Mouse (Mus musculus) gonadal fat pad, adult 2 months (tissue): ENCODE results near the gene Dgki. TPM values are rescaled to one million over a fixed set of nuclear protein-coding genes. Genes with fewer than 3 reads are reported as not detected.

ENCODE experiments used
- DNase-seq: peaks from one replicate; pipeline ENCODE4 v3.0.0-alpha.2; 2012; ENCODE audit warnings: low read depth
- polyA plus RNA-seq: library from polyadenylated mRNA; depleted of rRNA; stranded (reverse); fragments of >200 nt; gene quantifications from 2 replicates; pipeline ENCODE4 v1.2.3, GENCODE M21; 2012

Gene Dgki
- polyA plus RNA-seq, 1 experiment: 3.4 TPM

GRCm38 (mm10) chr6:36926455-36926854 lies 373.5 kb downstream of the Dgki start:
- DNase-seq: no peak

DNA sequence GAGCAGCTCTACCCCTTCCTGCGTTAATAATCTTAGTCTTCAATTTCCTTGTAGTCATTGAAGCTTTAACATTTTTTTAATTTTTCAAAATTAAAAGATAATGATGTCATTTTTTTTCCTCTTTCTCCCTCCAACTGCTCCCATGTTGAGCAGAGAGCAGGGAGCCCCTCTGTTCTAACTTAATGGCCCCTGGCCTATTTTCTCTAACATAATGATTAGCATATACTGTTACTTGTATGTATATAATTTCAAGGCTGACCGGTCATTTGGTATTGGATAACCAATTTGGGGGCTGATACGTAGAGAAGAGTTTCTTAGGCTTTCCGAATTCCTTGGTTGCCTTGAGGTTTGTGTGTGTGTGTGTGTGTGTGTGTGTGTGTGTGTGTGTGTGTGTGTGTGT lies 378.0 kb downstream of the Dgki start:
- no peak for DNase-seq

GRCm38 (mm10) chr6:36911586-36911985 lies 388.4 kb downstream of the Dgki start:
- DNase-seq: no peak

DNA sequence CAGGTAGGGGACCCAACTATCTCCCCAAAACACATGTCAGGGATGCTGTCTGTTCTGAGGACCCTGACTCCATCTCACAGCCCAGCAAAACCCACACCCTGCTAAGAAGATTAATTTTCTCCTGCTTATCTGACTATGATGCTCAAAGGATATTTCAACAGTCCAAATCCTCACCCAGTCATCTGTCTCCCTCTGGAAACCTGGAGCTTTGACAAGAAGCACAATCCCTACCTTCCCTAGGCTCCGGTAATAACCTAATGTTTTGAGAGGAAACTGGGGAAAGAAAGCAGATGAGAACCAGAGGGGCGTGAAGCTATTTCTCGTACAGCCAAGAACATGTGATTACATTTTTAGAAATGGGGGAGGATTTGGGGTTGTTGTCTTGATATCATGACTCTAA lies 392.8 kb downstream of the Dgki start:
- no peak for DNase-seq

GRCm38 (mm10) chr6:36905965-36906364 lies 394.0 kb downstream of the Dgki start:
- DNase-seq: no peak

DNA sequence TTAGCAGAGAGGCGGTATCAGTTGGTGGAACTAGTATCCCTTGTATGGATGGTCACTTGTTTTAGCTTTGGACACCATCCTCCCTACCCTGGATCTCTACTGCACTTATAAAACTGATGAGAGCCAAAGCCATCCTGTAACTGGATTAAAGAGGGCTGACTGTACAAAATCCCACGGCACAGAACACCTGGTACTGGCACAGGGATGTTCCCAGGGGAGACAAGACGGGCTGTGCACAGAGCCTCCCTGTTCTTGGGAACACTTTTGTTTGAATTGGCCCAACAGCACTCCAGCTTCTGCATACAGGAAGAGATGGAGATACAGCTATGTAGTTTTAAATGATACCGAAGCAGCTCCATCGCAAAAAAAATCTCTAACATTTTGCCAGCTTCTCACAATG lies 395.1 kb downstream of the Dgki start:
- no peak for DNase-seq

DNA sequence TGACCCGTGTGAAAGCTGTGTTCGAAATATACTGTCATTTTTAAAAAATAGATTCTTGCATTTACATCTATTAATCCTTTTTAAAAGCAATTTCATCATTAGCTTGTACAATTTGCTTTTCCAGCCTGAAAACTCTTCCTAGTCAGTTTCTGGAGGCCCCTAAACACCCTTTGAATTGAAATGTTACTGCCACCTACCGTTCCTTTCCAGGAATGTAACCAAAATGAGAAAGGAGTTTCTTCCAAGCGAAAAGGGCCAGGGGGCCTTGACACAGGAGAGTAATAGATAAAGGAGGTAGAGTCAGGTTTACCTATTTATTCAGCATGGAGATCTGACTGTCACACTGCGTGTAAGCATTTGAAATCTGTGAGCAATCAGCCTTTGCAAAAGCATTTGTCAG lies 396.2 kb downstream of the Dgki start:
- no peak for DNase-seq

- DNase-seq: no peak
These were observed 396.7 kb downstream of the Dgki start for GRCm38 (mm10) chr6:36903159-36903794.

DNA sequence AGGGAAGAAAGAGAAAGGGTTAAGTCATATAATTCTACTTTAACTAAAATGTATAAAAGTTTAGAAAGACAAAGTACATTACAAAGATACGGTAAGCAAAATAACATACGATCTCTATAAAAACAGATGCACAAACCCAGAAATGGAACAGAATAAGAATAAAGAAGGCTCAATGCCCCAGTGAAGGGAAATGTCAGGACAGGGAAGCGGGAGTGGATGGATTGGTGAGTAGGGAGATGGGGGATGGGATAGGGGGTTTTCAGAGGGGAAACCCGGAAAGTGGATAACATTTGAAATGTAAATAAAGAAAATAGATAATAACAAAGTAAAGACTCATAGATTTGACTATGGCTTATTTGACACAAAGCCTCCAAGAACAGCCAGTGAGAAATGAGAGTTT lies 400.1 kb downstream of the Dgki start:
- no peak for DNase-seq

DNA sequence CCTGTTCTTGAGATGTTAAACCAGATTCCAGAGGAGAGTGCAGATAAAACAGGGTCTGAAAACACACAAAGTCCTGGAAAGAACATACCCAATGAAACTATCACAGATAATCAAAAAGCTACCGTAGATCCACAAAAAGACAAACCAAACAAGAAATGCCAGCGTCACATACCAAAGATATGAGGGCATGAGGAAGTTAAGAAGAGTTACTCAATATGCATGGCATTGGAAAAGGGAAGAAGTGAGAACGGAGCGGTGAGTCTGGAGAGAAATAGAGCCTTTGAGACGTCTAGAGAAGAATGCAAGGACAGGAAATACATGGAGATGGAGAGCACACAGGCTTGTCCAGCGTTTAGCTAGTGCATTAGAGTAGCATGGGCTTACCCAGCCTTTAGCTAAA lies 401.6 kb downstream of the Dgki start:
- DNase-seq: no peak

DNA sequence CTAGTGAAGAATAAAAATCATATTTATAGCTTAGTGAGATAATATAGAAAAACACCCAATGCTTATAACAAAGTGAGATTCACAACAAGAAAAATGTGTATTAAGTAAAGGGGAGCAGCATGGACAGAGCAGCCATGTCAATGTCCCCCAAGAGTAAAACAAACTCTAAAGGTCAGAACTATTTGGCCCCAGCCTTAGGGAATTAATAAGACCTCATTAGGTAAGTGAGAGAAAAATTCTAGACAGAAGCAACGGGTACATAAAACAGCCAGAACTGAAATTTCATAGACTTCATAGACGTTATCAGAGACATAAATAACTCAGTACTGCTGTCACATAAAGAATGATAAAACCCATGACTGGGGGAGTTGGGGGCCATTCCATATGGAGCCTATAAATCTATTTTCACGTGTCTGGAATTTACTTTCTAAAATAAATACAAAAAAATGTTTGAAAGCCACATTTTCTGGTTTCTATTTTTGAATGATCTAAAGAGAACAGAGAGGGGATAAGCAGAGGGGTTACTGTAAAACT lies 402.3 kb downstream of the Dgki start:
- DNase-seq: no peak

DNA sequence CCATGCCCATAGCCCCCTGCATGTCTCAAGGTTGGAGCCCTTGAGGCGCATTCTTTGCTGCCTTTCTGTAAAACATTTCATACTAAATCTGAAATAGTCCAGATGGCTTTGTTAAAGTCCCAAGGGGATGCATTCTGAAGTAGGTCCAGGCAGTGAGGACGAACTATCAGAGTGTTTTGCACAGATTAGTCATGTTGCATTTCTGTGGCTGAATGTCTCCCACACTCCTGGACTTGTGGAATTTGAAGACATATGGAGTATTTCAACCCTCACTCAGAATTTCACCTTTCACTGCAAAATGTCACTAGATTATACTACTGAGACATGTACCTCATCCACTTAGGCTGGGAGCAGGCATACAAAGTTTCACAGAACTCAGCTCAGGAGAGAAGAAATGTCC lies 403.3 kb downstream of the Dgki start:
- DNase-seq: no peak

GRCm38 (mm10) chr6:36891820-36892219 lies 408.2 kb downstream of the Dgki start:
- no peak for DNase-seq

DNA sequence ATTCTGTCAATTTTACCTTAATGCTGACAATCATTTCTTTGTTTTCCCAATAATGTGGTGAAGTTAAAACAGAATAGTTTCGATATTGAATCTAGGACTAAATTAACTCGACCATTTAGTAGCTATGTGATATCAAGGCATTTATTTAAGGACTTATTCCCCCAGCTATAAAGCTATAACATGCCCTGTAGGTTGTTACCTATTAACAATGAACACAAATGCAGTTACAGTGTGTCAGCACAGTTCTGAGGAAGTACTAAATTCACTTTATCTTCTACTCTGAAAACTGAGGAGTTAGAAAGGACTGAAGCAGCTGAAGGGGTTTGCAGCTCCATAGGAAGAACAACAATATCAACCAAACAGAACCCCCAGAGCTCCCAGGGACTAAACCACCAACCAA lies 409.2 kb downstream of the Dgki start:
- no peak for DNase-seq

- DNase-seq: no peak
These were observed 409.7 kb downstream of the Dgki start for GRCm38 (mm10) chr6:36890296-36890695.

DNA sequence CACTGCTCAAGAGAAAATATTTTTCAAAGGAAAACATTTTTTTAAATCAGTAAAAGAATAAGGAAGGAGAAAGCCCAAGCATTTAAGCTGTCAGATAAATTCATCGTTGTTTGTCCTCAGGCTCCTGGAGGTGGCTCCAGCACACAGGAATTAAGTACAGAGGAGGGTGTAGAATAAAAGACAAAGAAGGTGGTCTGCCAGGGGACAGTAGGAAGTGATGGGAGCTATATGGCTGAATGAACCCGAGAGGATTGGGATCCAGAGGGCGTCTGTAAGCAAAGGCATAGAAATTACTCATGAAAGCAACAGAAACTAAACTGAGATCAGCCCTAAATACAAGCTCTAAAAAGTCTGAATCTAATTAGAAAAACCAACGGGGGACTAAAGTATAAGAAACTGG lies 418.7 kb downstream of the Dgki start:
- DNase-seq: no peak

GRCm38 (mm10) chr6:36880643-36881263 lies 419.2 kb downstream of the Dgki start:
- no peak for DNase-seq

GRCm38 (mm10) chr6:36877399-36877798 lies 422.6 kb downstream of the Dgki start:
- DNase-seq: no peak

GRCm38 (mm10) chr6:36876426-36876825 lies 423.6 kb downstream of the Dgki start:
- no peak for DNase-seq

DNA sequence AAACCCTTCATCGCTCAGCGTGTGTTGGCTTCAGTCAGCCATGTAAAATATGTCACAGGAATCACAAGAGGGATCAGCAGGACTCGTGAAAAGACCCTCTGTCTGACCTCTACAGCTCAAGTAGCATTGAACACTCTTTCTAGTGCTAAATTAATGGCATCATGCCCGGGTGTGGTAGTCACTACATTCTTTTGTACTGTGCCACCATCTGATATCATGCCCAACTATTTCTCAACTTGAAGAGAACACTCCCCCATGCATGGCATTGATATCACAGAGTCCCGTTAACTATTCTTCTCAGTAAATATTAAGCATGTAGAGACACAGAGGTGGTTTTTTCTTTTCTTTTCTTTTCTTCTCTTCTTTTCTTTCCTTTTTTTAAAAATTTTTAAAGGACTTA lies 424.1 kb downstream of the Dgki start:
- no peak for DNase-seq

DNA sequence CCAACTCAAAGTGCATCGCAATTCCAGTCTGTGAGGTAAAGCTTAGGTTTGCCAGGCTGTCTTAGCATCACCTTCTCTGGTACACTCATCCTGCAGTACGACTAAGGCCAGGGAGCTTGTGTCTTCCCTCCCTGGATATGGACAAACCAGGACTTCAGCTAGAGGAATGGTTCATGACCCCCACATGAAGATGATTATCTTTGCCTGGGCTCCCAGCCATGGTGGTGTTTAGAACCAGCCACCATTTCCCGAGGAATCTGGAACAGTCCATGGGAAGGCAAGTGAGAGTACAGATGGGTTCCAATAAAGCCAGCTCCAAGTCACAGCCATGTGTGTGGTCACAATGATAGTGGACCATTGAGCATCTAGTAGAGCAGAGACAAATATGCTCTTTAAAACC lies 427.1 kb downstream of the Dgki start:
- DNase-seq: no peak

DNA sequence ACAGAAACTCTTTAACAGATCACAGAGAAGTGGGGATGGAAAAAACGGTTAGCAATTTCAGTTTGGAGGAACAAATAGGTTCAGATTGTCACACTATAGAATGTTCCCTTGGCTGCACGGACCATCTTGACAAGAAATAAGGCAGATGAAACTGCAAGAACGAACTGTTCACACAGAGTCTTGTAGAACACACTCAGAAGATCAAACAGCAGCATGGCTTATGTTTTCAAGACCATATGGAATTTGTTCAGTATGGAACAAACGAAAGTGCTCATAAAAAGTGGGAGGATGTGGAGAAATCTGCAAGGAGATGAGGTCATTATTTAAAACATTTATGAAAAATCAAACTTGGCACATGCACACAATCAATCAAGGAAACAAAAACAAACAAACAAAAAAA lies 431.8 kb downstream of the Dgki start:
- no peak for DNase-seq

GRCm38 (mm10) chr6:36858258-36859041 lies 441.5 kb downstream of the Dgki start:
- no peak for DNase-seq
